23 mouse cellular contexts compared by ENCODE assay signal in genomic region chr9:107995513-107995912, GRCm38 (mm10). TPM values are rescaled to one million over a fixed set of nuclear protein-coding genes. Genes with fewer than 3 reads are reported as not detected.
"Had no signal": no experiment of that assay in that cellular context is flagged by ENCODE, and none has a peak within 500 bp of the region (broad histone marks: within the 10 kb centered on the region; RNA-seq: fewer than 3 reads in every experiment).

No protein-coding gene starts in this region.

- H3K27ac ChIP-seq: lung, embryonic 15.5 days; midbrain, embryonic 10.5 days; midbrain, embryonic 12.5 days; neural tube, embryonic 13.5 days; neural tube, embryonic 15.5 days had no signal

- H3K27me3 ChIP-seq: lung, embryonic 15.5 days; midbrain, embryonic 12.5 days; neural tube, embryonic 13.5 days; neural tube, embryonic 15.5 days had no signal

- DNase-seq: liver, postnatal 0 days; lung, adult 2 months; lung, postnatal 14 days; lung, postnatal 36 days; midbrain, embryonic 14.5 days; retina, postnatal 1 day; right cerebral cortex, adult 18-20 months; right cerebral cortex, postnatal 25 days; right cerebral cortex, postnatal 4 days; spleen, adult 18-20 months; thymus, adult 18-20 months; thymus, postnatal 14 days; thymus, postnatal 36 days had no signal

- H3K4me3 ChIP-seq: lung, embryonic 15.5 days; midbrain, embryonic 10.5 days; midbrain, embryonic 12.5 days; myocyte; neural tube, embryonic 13.5 days; neural tube, embryonic 15.5 days had no signal

- H3K9me3 ChIP-seq: lung, embryonic 15.5 days; midbrain, embryonic 10.5 days; midbrain, embryonic 12.5 days; neural tube, embryonic 13.5 days; neural tube, embryonic 15.5 days had no signal

- H3K9ac ChIP-seq: liver, postnatal 0 days; lung, embryonic 15.5 days; midbrain, embryonic 12.5 days; neural tube, embryonic 13.5 days; neural tube, embryonic 15.5 days had no signal

- H3K36me3 ChIP-seq: lung, embryonic 15.5 days; midbrain, embryonic 10.5 days; midbrain, embryonic 12.5 days; neural tube, embryonic 13.5 days; neural tube, embryonic 15.5 days had no signal

- H3K4me1 ChIP-seq: lung, embryonic 15.5 days; midbrain, embryonic 10.5 days; midbrain, embryonic 12.5 days; neural tube, embryonic 13.5 days; neural tube, embryonic 15.5 days had no signal

RNA-seq across cellular contexts. Expression of gene Gm20662, which starts 0.6 kb away (rescaled TPM):
- total RNA-seq: megakaryocyte, adult 5-6 weeks; megakaryocyte-erythroid progenitor cell, adult 5-6 weeks had no signal
- polyA plus RNA-seq: liver, postnatal 0 days; midbrain, embryonic 14.5 days; neural tube, embryonic 13.5 days; thymus, postnatal 0 days had no signal

RNA-seq across cellular contexts. Expression of gene Cdhr4, which starts 3.2 kb away (rescaled TPM):
- polyA plus RNA-seq: myocyte had no signal

RNA-seq across cellular contexts. Expression of gene Gm20661, which starts 12.7 kb away (rescaled TPM):
- total RNA-seq: megakaryocyte, adult 5-6 weeks had no signal
- polyA plus RNA-seq: myocyte; small intestine, adult 2 months had no signal
